Mouse (Mus musculus) E14TG2a.4 (cell line): ENCODE data around the gene Fdxr.

Experiments
- CTCF ChIP-seq: conservative IDR thresholded peaks from 2 replicates; pipeline ENCODE4 v1.5.1; 2014; ENCODE audit warnings: low read length
- NANOG ChIP-seq: IDR thresholded peaks from 2 replicates; pipeline ENCODE4 v1.6.1; 2014; ENCODE audit warnings: borderline replicate concordance, low read length, mixed read lengths
- POU5F1 ChIP-seq: IDR thresholded peaks from 2 replicates; pipeline ENCODE4 v1.6.1; 2014; ENCODE audit warnings: low read length, borderline replicate concordance

DNA sequence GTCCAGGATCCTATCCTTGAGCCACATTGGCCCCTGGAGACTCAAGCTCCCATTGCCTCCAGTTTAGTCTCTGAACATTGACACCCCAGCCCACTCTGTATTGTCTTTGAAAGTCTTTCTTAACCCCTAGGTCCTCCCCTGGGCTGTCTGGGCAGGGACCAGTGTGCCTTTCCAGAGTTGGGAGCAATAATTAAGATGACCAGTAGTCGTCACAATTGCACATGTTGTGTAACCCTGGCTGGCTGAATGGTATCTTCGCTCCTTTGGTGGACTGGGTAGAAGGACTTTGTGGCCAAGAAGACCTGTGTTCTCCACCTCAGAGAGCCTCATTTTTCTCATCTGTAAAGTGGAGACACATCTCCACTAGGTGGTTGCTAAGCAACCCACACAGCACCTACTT lies 37.4 kb upstream of the Fdxr start:
- TF ChIP-seq CTCF = no peak
- no peak for TF ChIP-seq NANOG
- TF ChIP-seq POU5F1 = no peak
